Mouse (Mus musculus) yolk sac, embryonic 10.5 days (tissue): Measurements from ENCODE around the gene Inhbc.
"Not testable (repeated sequence)": the region's sequence is repeated elsewhere in the genome, so short reads cannot be mapped to it uniquely, and the experiment has no call there.

Experiments used
- DNase-seq: peaks from one replicate; pipeline ENCODE4 v3.0.0-alpha.2; 2017; ENCODE audit warnings: low spot score

Inhbc gene

GRCm38 (mm10) chr10:127326017-127326801 lies 44.0 kb downstream of the Inhbc start:
- peak; percentile 47 for DNase-seq

DNA sequence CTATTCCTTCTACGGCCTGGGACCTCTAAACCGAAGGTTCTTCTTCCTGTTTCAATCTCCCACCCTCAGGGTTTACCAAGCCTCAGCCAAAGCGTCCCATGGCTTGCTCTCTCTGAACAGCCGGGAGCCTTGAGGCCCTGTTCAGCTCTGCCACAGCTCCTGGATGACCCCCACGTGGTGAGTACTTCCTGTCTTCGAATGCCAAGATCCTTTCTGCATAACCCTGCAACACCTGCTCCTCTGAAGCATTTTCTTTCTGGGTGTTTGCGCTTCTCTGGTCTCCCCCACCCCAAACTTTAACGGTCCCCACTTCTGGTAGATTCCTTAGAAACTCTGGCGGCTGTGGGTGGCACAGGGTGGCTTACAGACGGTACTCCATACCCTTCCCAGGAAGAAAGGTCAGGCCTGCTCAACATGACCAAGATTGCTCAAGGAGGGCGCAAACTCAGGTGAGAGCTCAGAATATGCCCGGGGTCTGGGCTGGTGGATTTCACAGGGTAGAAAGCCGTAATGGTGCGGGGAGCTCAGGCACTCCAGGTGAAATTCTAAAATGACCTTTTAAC lies 44.7 kb downstream of the Inhbc start:
- DNase-seq: no peak

DNA sequence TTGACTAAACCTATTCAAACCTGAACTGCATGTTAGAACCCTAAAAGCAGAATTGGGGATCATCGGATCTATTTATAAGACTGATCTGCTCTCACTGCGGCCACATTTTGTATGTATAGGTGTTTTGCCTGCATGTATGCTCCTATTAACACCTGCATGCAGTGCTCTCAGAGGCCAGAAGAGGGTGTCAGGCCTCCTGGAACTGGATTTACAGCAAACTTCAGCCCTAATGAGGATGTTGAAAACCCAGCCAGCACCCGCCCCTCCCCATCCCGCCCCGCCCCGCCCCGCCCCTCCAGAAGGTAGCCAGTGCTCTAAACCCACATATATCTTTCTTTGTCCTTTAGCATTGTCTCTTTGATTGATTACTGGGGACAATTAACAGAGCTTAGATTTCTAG lies 45.7 kb downstream of the Inhbc start:
- DNase-seq: peak; percentile 37

- no peak for DNase-seq
Observed at GRCm38 (mm10) chr10:127323131-127323855, 46.9 kb downstream of the Inhbc start.

- no peak for DNase-seq
Observed at GRCm38 (mm10) chr10:127322669-127323068, 47.6 kb downstream of the Inhbc start.

DNA sequence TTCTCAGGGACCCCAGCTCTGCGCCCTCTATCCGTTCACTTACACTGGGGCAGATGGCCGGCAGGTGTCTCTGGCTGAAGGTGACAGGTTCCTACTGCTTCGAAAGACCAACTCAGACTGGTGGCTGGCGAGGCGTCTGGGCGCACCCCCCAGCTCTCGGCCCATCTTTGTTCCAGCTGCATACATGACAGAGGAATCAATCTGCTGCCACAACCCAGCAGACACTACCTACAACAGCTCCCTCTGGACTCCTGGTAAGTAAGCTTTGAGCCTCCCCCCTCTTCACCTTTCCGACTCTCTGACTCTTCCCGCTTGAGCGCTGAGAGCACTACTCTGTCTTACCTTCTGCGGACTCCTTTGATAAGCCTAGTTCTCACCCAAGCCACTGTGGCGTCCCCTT lies 48.1 kb downstream of the Inhbc start:
- no peak for DNase-seq

DNA sequence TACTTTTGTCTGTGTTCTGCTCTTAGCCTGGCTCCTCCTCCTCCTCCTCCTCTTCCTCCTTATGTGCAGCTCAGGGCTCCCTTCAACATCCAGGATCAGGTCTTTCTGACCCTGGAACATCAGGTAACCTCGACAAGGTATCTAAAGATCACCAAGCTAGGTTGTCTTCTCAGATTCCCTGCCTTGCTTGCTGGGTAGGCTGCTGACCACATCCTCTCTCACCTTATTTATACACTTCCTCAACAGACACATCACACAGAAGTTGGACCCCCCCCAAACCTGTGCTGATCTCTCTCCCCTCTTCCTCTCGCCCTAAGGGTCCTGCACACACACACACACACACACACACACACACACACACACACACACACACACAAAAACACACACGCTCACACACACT lies 48.6 kb downstream of the Inhbc start, which contains the start of gene Arhgap9:
Gene Arhgap9, plus strand, starts transcription at position 344 of the 400 bp plus-strand sequence.
- no peak for DNase-seq

- DNase-seq: no peak
Observed at GRCm38 (mm10) chr10:127319969-127320368, 50.3 kb downstream of the Inhbc start.

DNA sequence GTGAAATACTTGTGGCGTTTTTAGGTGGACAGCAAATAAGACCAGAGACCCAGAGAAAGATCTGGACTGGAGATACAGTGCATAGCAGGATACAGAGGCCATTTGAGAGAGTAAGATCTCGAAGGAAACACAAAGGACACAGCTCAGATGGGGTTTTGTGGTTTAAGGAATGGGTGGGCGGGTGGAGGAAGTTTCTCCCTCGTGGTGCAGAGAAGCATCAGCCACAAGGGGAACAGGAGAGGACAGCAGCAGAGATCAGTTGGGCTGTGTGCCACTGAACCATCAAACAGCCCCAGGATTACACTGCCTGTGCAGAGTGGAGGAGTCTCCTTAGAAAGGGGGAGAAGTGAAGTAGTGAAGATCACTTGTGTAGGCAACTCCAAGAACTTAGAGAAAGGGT lies 52.2 kb downstream of the Inhbc start:
- DNase-seq: no peak

DNA sequence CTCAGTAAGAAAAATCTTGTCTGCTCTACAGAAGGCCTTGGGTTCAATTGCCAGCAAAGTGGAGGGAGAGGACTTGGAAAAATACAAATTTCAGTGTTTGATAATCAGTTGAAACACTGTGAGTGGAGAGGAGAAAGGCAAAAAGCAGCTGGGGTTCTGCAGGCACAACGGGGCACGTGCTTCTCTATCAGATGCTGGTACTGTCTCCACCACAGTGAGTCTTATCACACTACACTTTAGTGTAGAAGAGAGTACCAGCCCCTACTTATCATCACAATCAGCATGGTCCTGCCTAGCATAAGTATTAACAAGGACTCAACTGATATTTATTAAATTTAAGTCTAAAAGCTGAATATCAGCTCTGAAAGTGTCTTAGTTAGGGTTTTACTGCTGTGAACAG lies 53.0 kb downstream of the Inhbc start:
- DNase-seq: no peak

DNA sequence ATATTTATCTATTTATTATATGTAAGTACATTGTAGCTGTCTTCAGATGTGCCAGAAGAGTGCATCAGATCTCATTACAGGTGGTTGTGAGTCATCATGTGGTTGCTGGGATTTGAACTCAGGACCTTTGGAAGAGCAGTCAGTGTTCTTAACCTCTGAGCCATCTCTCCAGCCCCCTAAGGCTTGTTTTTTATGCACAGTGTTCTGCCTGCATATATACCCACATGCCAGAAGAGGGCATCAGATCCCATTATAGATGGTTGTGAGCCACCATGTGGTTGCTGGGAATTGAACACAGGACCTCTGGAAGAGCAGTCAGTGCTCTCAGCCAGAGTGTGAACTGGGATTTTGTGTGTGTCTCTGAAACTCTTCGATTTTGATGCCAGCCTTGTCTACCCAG lies 55.3 kb downstream of the Inhbc start:
- not testable (repeated sequence) for DNase-seq

- DNase-seq: not testable (repeated sequence)
Observed at GRCm38 (mm10) chr10:127313516-127313915, 56.7 kb downstream of the Inhbc start.

GRCm38 (mm10) chr10:127312858-127313257 lies 57.4 kb downstream of the Inhbc start:
- DNase-seq: no peak

- peak; percentile 87 for DNase-seq
Observed at GRCm38 (mm10) chr10:127312356-127312676, 57.9 kb downstream of the Inhbc start.

- peak; percentile 94 for DNase-seq
Observed at GRCm38 (mm10) chr10:127311476-127312355, 58.5 kb downstream of the Inhbc start, which contains the start of gene Mars. TSS of gene Mars (minus strand) at chr10:127311786.

DNA sequence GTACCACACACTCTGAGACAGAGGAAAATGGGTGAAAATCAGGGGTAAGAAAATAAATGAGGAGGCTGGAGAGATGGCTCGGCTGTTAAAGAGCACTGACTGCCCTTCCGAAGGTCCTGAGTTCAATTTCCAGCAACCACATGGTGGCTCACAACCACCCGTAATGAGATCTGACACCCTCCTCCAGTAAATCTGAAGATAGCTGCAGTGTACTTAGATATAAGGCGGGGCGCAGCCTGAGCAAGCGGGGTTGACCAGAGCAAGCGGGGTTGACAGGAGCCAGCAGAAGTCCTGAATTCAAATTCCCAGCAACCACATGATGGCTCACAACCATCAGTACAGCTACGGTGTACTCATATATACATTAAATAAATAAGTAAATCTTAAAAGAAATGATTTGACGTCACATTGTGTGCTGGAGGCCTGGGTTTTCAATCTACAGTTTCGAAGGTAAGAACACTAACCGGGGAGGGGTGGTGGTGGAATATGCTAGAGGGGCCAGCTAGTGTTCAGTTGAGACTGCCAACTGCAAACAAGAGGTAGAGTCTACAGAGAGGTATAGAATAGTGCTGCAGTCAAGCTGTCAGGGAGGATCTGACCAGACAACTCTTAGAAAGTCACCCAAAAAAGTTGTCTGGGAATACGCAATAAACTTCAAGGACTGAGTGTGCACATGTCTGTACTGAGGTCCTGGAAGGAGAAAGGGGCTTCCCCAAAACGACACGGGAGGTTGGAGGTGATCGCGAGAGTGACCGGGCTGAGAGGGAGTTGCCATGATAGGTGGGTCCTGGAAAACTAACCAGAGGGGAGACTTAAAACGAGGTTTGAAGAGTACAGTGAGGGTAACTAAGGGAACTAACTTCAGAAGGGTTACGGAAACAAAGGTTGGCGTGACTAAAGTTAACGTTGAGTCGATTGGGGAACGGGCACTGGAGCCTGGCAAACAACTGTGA lies 59.4 kb downstream of the Inhbc start:
- DNase-seq: peak; percentile 58

DNA sequence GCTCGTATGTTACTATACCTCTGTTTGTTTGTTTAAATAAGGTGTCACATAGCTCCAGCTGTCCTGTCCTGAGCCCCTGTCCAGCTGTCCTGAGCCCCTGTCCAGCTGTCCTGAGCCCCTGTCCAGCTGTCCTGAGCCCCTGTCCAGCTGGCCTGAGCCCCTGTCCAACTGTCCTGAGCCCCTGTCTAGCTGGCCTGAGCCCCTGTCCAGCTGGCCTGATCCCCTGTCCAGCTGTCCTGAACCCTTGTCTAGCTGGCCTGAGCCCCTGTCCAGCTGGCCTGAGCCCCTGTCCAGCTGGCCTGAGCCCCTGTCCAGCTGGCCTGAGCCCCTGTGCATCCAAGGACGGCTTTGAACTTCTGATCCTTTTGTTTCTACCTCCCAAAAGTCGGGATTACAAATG lies 61.1 kb downstream of the Inhbc start:
- DNase-seq: not testable (repeated sequence)
